Comparison of ENCODE assay signal across 8 mouse cellular contexts in the genomic region with DNA sequence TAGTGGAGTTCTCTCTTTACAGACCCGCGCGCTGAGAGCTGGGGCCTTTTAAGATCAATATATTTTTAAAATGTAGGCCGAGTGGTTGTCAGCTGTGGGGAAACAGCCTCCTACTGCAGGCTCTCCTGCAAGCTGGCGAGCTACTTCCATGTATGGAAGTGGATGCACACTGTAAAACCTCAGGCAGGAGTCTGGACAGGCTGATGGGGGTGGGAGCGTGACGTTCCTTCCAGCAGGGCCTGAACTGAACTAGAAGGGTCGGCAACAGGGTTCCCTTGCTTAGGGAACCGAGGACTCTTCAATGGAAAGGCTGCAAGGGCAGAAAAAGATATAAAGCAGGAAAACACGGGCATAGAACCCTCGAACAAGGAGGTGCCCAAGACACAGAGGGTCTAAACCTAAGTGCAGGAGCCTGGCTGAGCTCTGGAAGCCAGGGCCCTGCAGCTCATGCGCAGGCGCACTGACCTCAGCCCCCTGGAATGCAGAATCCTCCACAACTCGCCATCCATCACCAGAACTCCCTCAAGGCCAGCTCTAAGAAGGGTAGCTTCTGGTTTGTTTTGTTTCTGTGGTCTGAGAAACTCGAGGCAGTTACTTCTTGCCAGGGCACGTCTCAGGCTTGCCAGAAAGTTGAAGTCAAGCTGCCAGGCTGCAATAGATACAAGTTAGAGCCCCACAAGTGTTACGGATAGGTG. TPM values are rescaled to one million over a fixed set of nuclear protein-coding genes. Genes with fewer than 3 reads are reported as not detected.
DNase-seq lines count a peak whose midpoint lies in the region; ATAC-seq and TF ChIP-seq lines count a peak whose summit lies in the region.

No protein-coding gene starts in this region.

- TF ChIP-seq POLR2A in brain, embryonic 14.5 days (IDR thresholded peaks at IDR 0.05; ENCODE audit: borderline replicate concordance, extremely low read depth, insufficient read depth, insufficient read length, poor library complexity, severe bottlenecking), result no peak

- no peaks in the 10 kb centered on the region for H3K36me3 ChIP-seq in ES-E14 (ENCODE audit: control insufficient read depth, insufficient read depth, low read length, poor library complexity, severe bottlenecking)

- peak overlapping the region in 1 of 2 experiments; percentile 54; a peak in 2 of 4 replicates for H3K4me3 ChIP-seq in ES-E14 (ENCODE audit: insufficient read depth in 1 of 2, low read depth in 1 of 2, low read length in 2 of 2, poor library complexity in 1 of 2, severe bottlenecking in 1 of 2)

- in situ Hi-C loops in ES-E14 (cut with MboI; ENCODE audit: low sequenced_read_pairs in 2 of 2, unreplicated experiment in 2 of 2), result no loop called here

- TF ChIP-seq CTCF in brain, embryonic 14.5 days (IDR thresholded peaks at IDR 0.05; ENCODE audit: borderline replicate concordance, extremely low read depth, insufficient read depth, insufficient read length), result no peak

- ATAC-seq in CD4-positive, CD25-positive, alpha-beta regulatory T cell, adult 4 months, result no peak

- H3K9ac ChIP-seq in ES-E14 (ENCODE audit: insufficient read depth, low read depth, low read length, poor library complexity, severe bottlenecking), result no peak overlapping the region; the same call in 1 of the 2 replicates

- DNase-seq in ES-E14 (ENCODE audit: low read depth, low spot score), result no peak
- DNase-seq in brain, embryonic 14.5 days (ENCODE audit: low read depth), result peak; percentile 47
- peak; percentile 70 to 71 for DNase-seq in heart, adult 9 months (ENCODE audit: low spot score in 2 of 2)
- peak; percentile 63 to 65 for DNase-seq in kidney, adult 8-10 months
- peak; percentile 68 for DNase-seq in lung, postnatal 25 days (ENCODE audit: low spot score)
- DNase-seq in urinary bladder, postnatal 10 days (ENCODE audit: low spot score), result peak; percentile 26
- no peak for DNase-seq in layer of hippocampus, postnatal 25 days (ENCODE audit: extremely low spot score in 1 of 2, low spot score in 1 of 2)

- H3K4me1 ChIP-seq in ES-E14 (ENCODE audit: control insufficient read depth in 2 of 2, insufficient read depth in 2 of 2, low read length in 2 of 2, poor library complexity in 1 of 2), result peaks cover 3 to 15% of the 10 kb centered on the region in 2 experiments; a peak in 3 of 4 replicates

- no peaks in the 10 kb centered on the region for H3K9me3 ChIP-seq in ES-E14 (ENCODE audit: control insufficient read depth, insufficient read depth, low read depth, low read length)

- peak overlapping the region; percentile 48; the same call in 1 of the 2 replicates for H3K27ac ChIP-seq in ES-E14 (ENCODE audit: insufficient read depth, low read depth, low read length, poor library complexity, severe bottlenecking)

TF ChIP-seq in ES-E14, 5 proteins besides CTCF, POLR2A, EP300 and RAD21:
- TF ChIP-seq ZC3H11A (IDR thresholded peaks at IDR 0.05; ENCODE audit: borderline replicate concordance, low read depth, low read length) (no peak), ZNF384 (IDR thresholded peaks at IDR 0.05; ENCODE audit: low read depth, low read length) (no peak), CHD2 (IDR thresholded peaks at IDR 0.05; ENCODE audit: low read depth, low read length) (no peak)

RNA-seq across cellular contexts. Expression of gene Nxn, which starts 24.3 kb away (rescaled TPM):
- total RNA-seq in ES-E14 (2012; rRNA removed), result 42.5 and 48.0 TPM in 2 replicates
- 33.9 and 40.9 TPM in 2 replicates for polyA plus RNA-seq in brain, embryonic 14.5 days (2012; rRNA removed)
- total RNA-seq in layer of hippocampus, postnatal 25 days (2021), result 10 to 100 TPM in 1 of 2 experiments, 1 to 10 TPM in 1; 8.9 to 12.4 TPM
- polyA plus RNA-seq in CD4-positive, CD25-positive, alpha-beta regulatory T cell, adult 4 months (2017; shearing (Covaris generic)), result 1 to 10 TPM; 1.3 to 2.0 TPM

RNA-seq across cellular contexts. Expression of gene Timm22, which starts 32.1 kb away (rescaled TPM):
- total RNA-seq in ES-E14 (2012; rRNA removed), result 72.1 and 74.5 TPM in 2 replicates
- polyA plus RNA-seq in brain, embryonic 14.5 days (2012; rRNA removed), result 32.5 and 36.8 TPM in 2 replicates
- total RNA-seq in layer of hippocampus, postnatal 25 days (2021), result 10 to 100 TPM; 25.9 to 39.4 TPM
- polyA plus RNA-seq in CD4-positive, CD25-positive, alpha-beta regulatory T cell, adult 4 months (2017; shearing (Covaris generic)), result 10 to 100 TPM; 55.6 to 64.4 TPM

Comparison
In these comparisons a context has a peak if more than half of its experiments do, and no peak if none do; other contexts are left out.
1. DNase-seq: peak in brain, embryonic 14.5 days (single experiment), heart, adult 9 months (2 of 2), kidney, adult 8-10 months (2 of 2), lung, postnatal 25 days (single experiment) and urinary bladder, postnatal 10 days (single experiment); none in ES-E14 (single experiment) and layer of hippocampus, postnatal 25 days (0 of 2).